Mouse (Mus musculus) lung, embryonic 16.5 days (tissue): ENCODE measurements around the gene Bud13. TPM values are rescaled to one million over a fixed set of nuclear protein-coding genes. Genes with fewer than 3 reads are reported as not detected.
A peak's percentile ranks its signal among the peaks of the same experiment; 100 is the strongest.
"Not testable (repeated sequence)": the region's sequence is repeated elsewhere in the genome, so short reads cannot be mapped to it uniquely, and the experiment has no call there.

ENCODE experiments used
- ATAC-seq: fragments of 200-750 bp; cut with Nextera tagmentation; 2 replicates; pipeline ENCODE4 v1.8.0; 2017; ENCODE audit warnings: low read depth, mild to moderate bottlenecking, moderate library complexity
- H3K27ac ChIP-seq: fragments of 300-500 bp; sonication (generic); 2 replicates; pipeline ENCODE4 v1.5.1; 2014; ENCODE audit warnings: mild to moderate bottlenecking, control low read depth, low read length
- H3K27me3 ChIP-seq: fragments of 300-500 bp; sonication (generic); 2 replicates; pipeline ENCODE4 v1.6.1; 2014; ENCODE audit warnings: low read depth, low read length, mixed read lengths; ENCODE audit not compliant: control insufficient read depth, insufficient read depth
- H3K36me3 ChIP-seq: fragments of 300-500 bp; sonication (generic); 2 replicates; pipeline ENCODE4 v1.6.1; 2014; ENCODE audit warnings: low read length; ENCODE audit not compliant: control insufficient read depth, insufficient read depth
- H3K4me1 ChIP-seq: fragments of 300-500 bp; sonication (generic); replicated peaks from 2 replicates; pipeline ENCODE4 v1.6.1; 2014; ENCODE audit warnings: low read length, mixed read lengths; ENCODE audit not compliant: control insufficient read depth, insufficient read depth
- H3K4me2 ChIP-seq: fragments of 300-500 bp; sonication (generic); 2 replicates; pipeline ENCODE4 v1.6.1; 2014; ENCODE audit warnings: low read depth, low read length, control low read depth
- H3K4me3 ChIP-seq: fragments of 300-500 bp; sonication (generic); 2 replicates; pipeline ENCODE4 v1.5.1; 2014; ENCODE audit warnings: mild to moderate bottlenecking, low read length, control low read depth
- H3K9ac ChIP-seq: fragments of 300-500 bp; sonication (generic); 2 replicates; pipeline ENCODE4 v1.6.1; 2014; ENCODE audit warnings: low read length, control low read depth
- H3K9me3 ChIP-seq: fragments of 300-500 bp; sonication (generic); 2 replicates; pipeline ENCODE4 v1.6.1; 2016; ENCODE audit warnings: low read length; ENCODE audit not compliant: control insufficient read depth
- WGBS: fragments of 180-500 bp; shearing (Covaris S2); extraction: QIAGEN DNeasy Blood & Tissue Kit; methylation state at CpG from one replicate; pipeline ENCODE4 v1.1.7; 2014; 5-methylcytosine and 5-hydroxymethylcytosine counted together
- polyA plus RNA-seq: library from polyadenylated mRNA; unstranded; fragments of >200 nt; fragmentation: Nextera tagmentation; extraction: Ambion mirVana; gene quantifications from 2 replicates; pipeline ENCODE4 v1.2.1, GENCODE M21; 2015

The Bud13 gene
- polyA plus RNA-seq, 1 experiment from 2014 or later = 26.8 TPM

DNA sequence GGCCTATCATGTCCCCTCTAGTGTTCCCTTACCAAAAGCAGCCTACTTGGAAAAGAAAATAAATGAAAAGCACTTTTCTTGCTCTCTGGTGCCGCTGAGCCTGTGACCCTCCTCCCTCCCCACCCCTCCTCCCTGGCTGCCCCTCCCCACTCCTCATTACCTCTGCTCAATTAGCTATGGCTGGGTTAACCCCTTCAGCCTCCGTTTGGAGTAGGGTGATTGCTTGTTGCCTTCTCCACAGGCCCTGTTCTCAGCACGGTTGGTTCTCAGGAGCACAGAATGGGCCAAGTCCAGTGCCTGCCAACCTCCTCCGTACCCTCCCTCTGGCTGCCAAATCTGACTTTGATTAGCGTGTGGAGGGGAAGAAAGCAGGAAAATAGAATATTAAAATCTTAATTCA is 33.6 kb downstream of the Bud13 start:
- no peak overlapping the region for H3K9ac ChIP-seq
- H3K36me3 ChIP-seq = no peaks in the 10 kb centered on the region
- no peak for ATAC-seq
- H3K27me3 ChIP-seq = no peaks in the 10 kb centered on the region
- no peak overlapping the region for H3K4me3 ChIP-seq
- 39% methylated on average over 5 of the region's 5 CpGs for WGBS
- H3K9me3 ChIP-seq = no peaks in the 10 kb centered on the region
- H3K4me2 ChIP-seq = no peak overlapping the region
- no peak overlapping the region for H3K27ac ChIP-seq
- no peaks in the 10 kb centered on the region for H3K4me1 ChIP-seq

GRCm38 (mm10) chr9:46316909-46317308 is 34.1 kb downstream of the Bud13 start:
- no peaks in the 10 kb centered on the region for H3K9me3 ChIP-seq
- H3K27ac ChIP-seq = no peak overlapping the region
- 65% methylated on average over 8 of the region's 8 CpGs for WGBS
- no peaks in the 10 kb centered on the region for H3K27me3 ChIP-seq
- no peak overlapping the region for H3K4me2 ChIP-seq
- no peaks in the 10 kb centered on the region for H3K36me3 ChIP-seq
- no peaks in the 10 kb centered on the region for H3K4me1 ChIP-seq
- no peak overlapping the region for H3K9ac ChIP-seq
- H3K4me3 ChIP-seq = no peak overlapping the region
- no peak for ATAC-seq

DNA sequence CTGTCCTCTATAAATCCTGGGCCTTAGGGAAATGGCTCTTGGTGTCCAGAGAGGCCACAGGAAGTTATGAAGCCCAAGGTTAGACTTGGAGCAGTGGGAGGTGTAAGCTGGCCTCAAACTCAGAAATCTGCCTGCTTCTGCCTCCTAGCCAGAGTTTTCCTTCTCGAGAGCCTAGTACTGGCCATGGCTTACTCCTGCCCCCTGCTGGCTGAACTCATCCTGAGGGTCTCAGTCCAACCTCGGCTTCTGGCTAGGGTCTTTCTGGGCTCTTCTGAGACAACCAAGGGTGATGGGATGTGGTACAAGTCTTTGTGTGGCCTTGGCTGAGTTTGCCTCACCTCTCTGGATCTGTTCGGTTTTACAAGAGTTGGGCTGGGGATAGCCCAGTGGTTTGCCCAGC is 35.1 kb downstream of the Bud13 start:
- Histone ChIP-seq H3K36me3 (no peaks in the 10 kb centered on the region), H3K27me3 (no peaks in the 10 kb centered on the region), H3K4me1 (no peaks in the 10 kb centered on the region), H3K9ac (no peak overlapping the region), H3K4me2 (no peak overlapping the region), H3K4me3 (no peak overlapping the region), H3K9me3 (no peaks in the 10 kb centered on the region), H3K27ac (no peak overlapping the region)
- 88% methylated on average over 3 of the region's 3 CpGs for WGBS
- no peak for ATAC-seq

- H3K4me3 ChIP-seq, H3K27ac ChIP-seq, H3K9ac ChIP-seq, H3K4me1 ChIP-seq, H3K36me3 ChIP-seq, H3K27me3 ChIP-seq, ATAC-seq, H3K9me3 ChIP-seq, H3K4me2 ChIP-seq: not testable (repeated sequence)
- WGBS = 85% methylated on average over 6 of the region's 6 CpGs
Measured at GRCm38 (mm10) chr9:46319886-46320285, 37.1 kb downstream of the Bud13 start, which contains the start of gene 4931429L15Rik. 4931429L15Rik (minus strand) TSS chr9:46319986.

DNA sequence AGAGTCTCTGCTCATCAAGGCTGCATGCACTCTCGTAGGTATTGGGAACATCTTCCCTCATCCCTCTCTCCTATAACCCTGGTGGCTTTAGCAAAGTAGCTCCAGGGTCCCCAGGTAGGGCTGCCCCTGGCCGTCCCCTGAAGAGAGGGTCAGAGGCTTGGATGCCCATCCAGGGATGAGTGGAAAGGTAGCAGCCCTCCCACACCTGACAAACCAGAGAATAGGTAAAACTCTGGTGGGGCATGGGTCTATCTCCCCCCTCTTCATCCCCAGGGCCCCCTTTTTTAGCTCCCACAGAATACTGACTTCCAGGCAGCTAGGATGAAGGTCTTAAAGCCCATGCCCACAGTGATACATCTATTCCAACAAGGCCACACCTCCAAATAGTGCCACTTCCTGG is 37.7 kb downstream of the Bud13 start:
- Histone ChIP-seq H3K4me2 (no peak overlapping the region), H3K27ac (no peak overlapping the region), H3K9ac (no peak overlapping the region), H3K9me3 (no peaks in the 10 kb centered on the region), H3K27me3 (no peaks in the 10 kb centered on the region), H3K4me3 (no peak overlapping the region), H3K4me1 (no peaks in the 10 kb centered on the region), H3K36me3 (no peaks in the 10 kb centered on the region)
- no peak for ATAC-seq
- WGBS = 70% methylated on average over 2 of the region's 2 CpGs

DNA sequence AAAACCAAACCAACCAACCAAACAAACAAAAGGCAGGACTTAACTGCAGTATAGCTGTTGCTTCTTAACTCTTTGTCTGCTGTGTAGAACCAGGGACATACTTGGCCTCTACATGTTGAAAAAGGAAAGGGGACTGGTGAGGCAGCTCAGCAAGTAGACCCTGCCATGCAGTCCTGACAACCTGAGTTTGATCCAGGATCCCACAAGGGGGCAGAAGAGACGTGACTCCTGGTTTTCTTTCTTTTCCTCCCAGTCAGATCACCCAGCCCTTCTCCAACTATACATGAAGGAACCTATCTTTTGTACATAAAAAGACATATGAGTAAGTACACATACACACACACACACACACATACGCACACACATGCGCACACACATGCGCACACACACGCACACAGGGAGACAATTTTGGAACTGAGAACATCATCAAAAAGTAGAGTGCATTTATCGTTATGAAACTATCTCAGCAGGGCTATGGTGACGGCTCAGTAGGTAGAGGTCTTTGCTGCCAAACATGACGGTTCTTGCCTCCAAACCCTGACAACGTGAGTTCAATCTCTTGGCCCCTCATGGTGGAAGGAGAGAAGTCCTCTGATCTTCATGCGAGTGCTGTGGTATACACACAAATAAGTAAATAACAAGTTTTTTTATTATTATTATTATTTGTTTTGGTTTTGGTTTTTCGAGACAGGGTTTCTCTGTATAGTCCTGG is 44.0 kb downstream of the Bud13 start:
- no peak overlapping the region for H3K9ac ChIP-seq
- WGBS = 86% methylated on average over 11 of the region's 11 CpGs
- H3K36me3 ChIP-seq = no peaks in the 10 kb centered on the region
- H3K4me1 ChIP-seq = peaks cover 7% of the 10 kb centered on the region; the same call in 1 of the 2 replicates
- H3K4me3 ChIP-seq = no peak overlapping the region
- no peak for ATAC-seq
- H3K27me3 ChIP-seq = no peaks in the 10 kb centered on the region; the same call in 1 of the 2 replicates
- no peak overlapping the region for H3K27ac ChIP-seq
- H3K9me3 ChIP-seq = no peaks in the 10 kb centered on the region
- H3K4me2 ChIP-seq = no peak overlapping the region

GRCm38 (mm10) chr9:46327706-46328571 is 45.1 kb downstream of the Bud13 start:
- peaks cover 7% of the 10 kb centered on the region; the same call in 1 of the 2 replicates for H3K4me1 ChIP-seq
- H3K4me3 ChIP-seq = no peak overlapping the region; the same call in 1 of the 2 replicates
- H3K9me3 ChIP-seq = no peaks in the 10 kb centered on the region
- WGBS = 72% methylated on average over 25 of the region's 25 CpGs
- no peak overlapping the region for H3K27ac ChIP-seq
- peak overlapping the region; percentile 67 for H3K9ac ChIP-seq
- H3K36me3 ChIP-seq = no peaks in the 10 kb centered on the region
- no peaks in the 10 kb centered on the region; the same call in 1 of the 2 replicates for H3K27me3 ChIP-seq
- ATAC-seq = no peak
- H3K4me2 ChIP-seq = peak overlapping the region; percentile 66

- peak overlapping the region; percentile 43 for H3K4me3 ChIP-seq
- H3K27me3 ChIP-seq = no peaks in the 10 kb centered on the region; the same call in 1 of the 2 replicates
- H3K27ac ChIP-seq = peak overlapping the region; percentile 23
- ATAC-seq = peak; percentile 67
- H3K9ac ChIP-seq = peak overlapping the region; percentile 67
- H3K4me2 ChIP-seq = peak overlapping the region; percentile 66
- H3K4me1 ChIP-seq = peaks cover 7% of the 10 kb centered on the region; the same call in 1 of the 2 replicates
- no peaks in the 10 kb centered on the region for H3K36me3 ChIP-seq
- no peaks in the 10 kb centered on the region for H3K9me3 ChIP-seq
- 6% methylated on average over 30 of the region's 30 CpGs for WGBS
Measured at GRCm38 (mm10) chr9:46328572-46329249, 45.9 kb downstream of the Bud13 start.

DNA sequence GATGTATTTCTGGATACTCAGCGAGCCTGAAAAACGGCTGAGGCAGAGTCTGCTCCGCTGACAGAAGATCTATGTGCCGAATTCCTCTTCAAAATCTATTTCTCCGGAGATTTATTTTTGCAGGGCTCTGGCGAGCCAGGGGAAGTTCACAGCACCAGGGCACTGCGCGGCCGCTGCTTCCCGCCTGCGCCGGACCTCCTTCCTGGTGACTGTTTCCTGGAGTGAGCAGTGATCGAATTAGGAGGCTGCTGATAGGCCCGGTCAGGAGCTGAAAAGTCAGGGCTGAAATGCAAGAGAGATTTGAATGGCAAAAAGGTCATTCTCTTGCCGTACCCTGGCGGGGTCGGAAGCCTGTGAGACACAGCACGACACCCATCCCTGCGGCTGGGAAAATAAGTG is 46.4 kb downstream of the Bud13 start:
- no peaks in the 10 kb centered on the region for H3K36me3 ChIP-seq
- H3K4me1 ChIP-seq = peaks cover 7% of the 10 kb centered on the region; the same call in 1 of the 2 replicates
- H3K9me3 ChIP-seq = no peaks in the 10 kb centered on the region
- peak overlapping the region; percentile 43 for H3K4me3 ChIP-seq
- H3K27ac ChIP-seq = peak overlapping the region; percentile 23
- peak overlapping the region; percentile 66 for H3K4me2 ChIP-seq
- 6% methylated on average over 19 of the region's 19 CpGs for whole genome bisulfite sequencing
- H3K27me3 ChIP-seq = peaks cover 3% of the 10 kb centered on the region
- peak overlapping the region; percentile 67 for H3K9ac ChIP-seq
- ATAC-seq = peak; percentile 65
